Comparison of ENCODE assay signal across 22 mouse cellular contexts in the genomic region with DNA sequence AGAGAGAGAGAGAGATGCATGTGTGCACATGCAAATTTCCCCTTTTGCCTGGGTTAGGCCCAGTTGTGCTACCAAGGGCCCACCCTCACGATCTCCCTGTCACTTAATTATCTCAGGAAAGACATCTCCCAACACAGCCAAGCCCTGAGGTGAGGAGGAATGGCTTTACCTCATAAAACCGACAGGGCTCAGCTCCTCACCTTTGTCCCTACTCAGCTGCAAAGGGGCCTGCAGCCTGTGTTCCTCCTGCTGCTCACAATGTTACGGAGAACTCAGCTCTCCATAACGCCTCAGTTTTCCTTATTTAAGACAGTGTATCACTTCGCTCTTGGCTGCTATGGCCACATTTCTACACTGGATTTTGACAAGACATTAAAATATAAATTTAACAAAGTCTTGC.
"Had no signal": no experiment of that assay in that cellular context is flagged by ENCODE, and none has a peak within 500 bp of the region (broad histone marks: within the 10 kb centered on the region; RNA-seq: fewer than 3 reads in every experiment).

No protein-coding gene starts in this region.

- H3K4me1 ChIP-seq: heart, embryonic 10.5 days; heart, embryonic 12.5 days; hindbrain, embryonic 15.5 days; liver, embryonic 13.5 days; liver, embryonic 15.5 days had no signal

- H3K4me2 ChIP-seq: heart, embryonic 12.5 days; hindbrain, embryonic 13.5 days; hindbrain, embryonic 15.5 days; limb, embryonic 12.5 days; liver, embryonic 11.5 days; liver, embryonic 13.5 days; liver, embryonic 15.5 days had no signal

- H3K4me3 ChIP-seq: heart, embryonic 10.5 days; heart, embryonic 12.5 days; hindbrain, embryonic 13.5 days; hindbrain, embryonic 15.5 days; layer of hippocampus, adult 2 months; limb, embryonic 12.5 days; liver, embryonic 13.5 days; liver, embryonic 15.5 days had no signal

- H3K27ac ChIP-seq: heart, embryonic 10.5 days; hindbrain, embryonic 13.5 days; hindbrain, embryonic 15.5 days; hindbrain, postnatal 0 days; layer of hippocampus, adult 2 months; liver, embryonic 13.5 days; liver, embryonic 15.5 days had no signal

- H3K9ac ChIP-seq: heart, embryonic 12.5 days; hindbrain, embryonic 13.5 days; hindbrain, embryonic 15.5 days; limb, embryonic 12.5 days; liver, embryonic 13.5 days; liver, embryonic 15.5 days; liver, postnatal 0 days had no signal

- H3K9me3 ChIP-seq: heart, embryonic 10.5 days; heart, embryonic 12.5 days; hindbrain, embryonic 13.5 days; hindbrain, embryonic 15.5 days; limb, embryonic 12.5 days; liver, embryonic 13.5 days; liver, embryonic 15.5 days had no signal

- ATAC-seq: hindbrain, postnatal 0 days; liver, postnatal 0 days had no signal

- DNase-seq: gastrocnemius, postnatal 14 days; gastrocnemius, postnatal 36 days; heart, adult 18-20 months; heart, postnatal 10 days; kidney, adult 18-20 months; kidney, adult 8-10 months; kidney, postnatal 10 days; kidney, postnatal 25 days; kidney, postnatal 4 days; left cerebral cortex, postnatal 4 days; liver; liver, embryonic 13.5 days; liver, postnatal 0 days had no signal

- H3K36me3 ChIP-seq: heart, embryonic 10.5 days; heart, embryonic 12.5 days; hindbrain, embryonic 13.5 days; hindbrain, embryonic 15.5 days; limb, embryonic 12.5 days; liver, embryonic 13.5 days; liver, embryonic 15.5 days had no signal

- H3K27me3 ChIP-seq: heart, embryonic 12.5 days; hindbrain, embryonic 13.5 days; hindbrain, embryonic 15.5 days; limb, embryonic 12.5 days; liver, embryonic 13.5 days; liver, embryonic 15.5 days had no signal
